Mouse (Mus musculus): ENCODE results near the gene 1700003E16Rik. TPM values are rescaled to one million over a fixed set of nuclear protein-coding genes. Genes with fewer than 3 reads are reported as not detected.

The 1700003E16Rik gene
- polyA plus RNA-seq, 1 experiment from 2014 or later = 8.2 TPM

DNA sequence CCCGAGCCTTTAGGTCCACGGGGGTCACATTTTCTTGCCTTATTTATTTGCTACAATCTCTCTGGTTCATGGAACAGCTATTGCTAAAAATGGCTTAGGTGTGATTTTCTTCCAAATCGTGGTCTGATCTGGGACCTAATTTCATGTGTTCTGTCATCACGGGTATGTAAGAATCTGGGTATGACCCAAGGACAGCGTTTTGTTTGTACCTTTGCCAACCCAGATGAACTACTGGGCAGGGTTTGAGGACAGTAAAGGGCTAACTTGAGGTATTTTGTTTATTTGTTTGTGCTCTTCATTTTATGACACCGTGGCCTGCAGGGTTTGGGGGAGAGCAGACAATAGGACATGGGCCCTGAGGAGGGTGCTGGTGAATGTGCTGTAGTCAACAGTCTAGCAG, 24.4 kb downstream of the 1700003E16Rik start:
- Histone ChIP-seq H3K27ac (replicated peaks) (no peak overlapping the region), H3K9me3 (replicated peaks) (no peaks in the 10 kb centered on the region)

DNA sequence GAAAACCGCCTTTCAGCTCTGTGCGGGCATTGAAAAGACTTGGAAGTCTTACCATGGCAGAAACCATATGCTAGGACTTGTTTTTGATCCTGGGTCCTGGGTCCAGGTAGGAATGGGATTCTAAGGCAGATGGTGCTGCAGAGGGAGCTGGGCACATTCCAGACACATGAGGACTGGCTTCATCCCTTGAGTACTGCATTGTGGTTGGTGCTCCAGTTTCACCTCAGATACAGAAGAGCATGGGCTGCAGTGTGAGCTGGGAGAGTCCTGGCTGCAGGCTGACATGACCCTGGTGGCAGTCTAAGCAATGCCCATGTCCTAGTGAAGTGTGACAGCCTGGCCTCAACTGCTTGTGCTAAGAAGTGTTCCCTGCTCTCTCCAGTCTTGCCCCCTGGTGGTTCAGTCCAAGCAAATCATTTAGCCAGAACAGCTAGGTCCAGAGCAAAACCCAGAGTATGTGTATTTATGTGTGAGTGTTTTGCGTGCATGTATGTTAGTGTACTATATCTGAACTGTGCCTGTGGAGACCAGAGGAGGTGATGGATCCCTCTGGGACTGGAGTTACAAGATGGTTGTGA, 28.7 kb downstream of the 1700003E16Rik start:
- Histone ChIP-seq H3K27me3 (replicated peaks) (no peaks in the 10 kb centered on the region), H3K4me1 (peaks cover 55% of the 10 kb centered on the region), H3K9me3 (replicated peaks) (no peaks in the 10 kb centered on the region), H3K4me2 (no peak overlapping the region), H3K36me3 (peaks cover 36% of the 10 kb centered on the region), H3K27ac (replicated peaks) (no peak overlapping the region), H3K4me3 (replicated peaks) (no peak overlapping the region), H3K9ac (replicated peaks) (no peak overlapping the region)
- WGBS = 92% methylated on average over 3 of the region's 3 CpGs
- no peak for ATAC-seq (ENCODE audit: low FRiP score)

More for the DNA sequence above, 24.4 kb downstream of the 1700003E16Rik start:
- Histone ChIP-seq H3K27me3 (replicated peaks) (no peaks in the 10 kb centered on the region), H3K4me2 (peak overlapping the region; percentile 73), H3K9ac (replicated peaks) (peak overlapping the region; percentile 75; the same call in 1 of the 2 replicates), H3K4me1 (peaks cover 33% of the 10 kb centered on the region), H3K36me3 (peaks cover 29% of the 10 kb centered on the region), H3K4me3 (replicated peaks) (peak overlapping the region; percentile 53)
- 83% methylated on average over 6 of the region's 6 CpGs for WGBS
- no peak for ATAC-seq (ENCODE audit: low FRiP score)

DNA sequence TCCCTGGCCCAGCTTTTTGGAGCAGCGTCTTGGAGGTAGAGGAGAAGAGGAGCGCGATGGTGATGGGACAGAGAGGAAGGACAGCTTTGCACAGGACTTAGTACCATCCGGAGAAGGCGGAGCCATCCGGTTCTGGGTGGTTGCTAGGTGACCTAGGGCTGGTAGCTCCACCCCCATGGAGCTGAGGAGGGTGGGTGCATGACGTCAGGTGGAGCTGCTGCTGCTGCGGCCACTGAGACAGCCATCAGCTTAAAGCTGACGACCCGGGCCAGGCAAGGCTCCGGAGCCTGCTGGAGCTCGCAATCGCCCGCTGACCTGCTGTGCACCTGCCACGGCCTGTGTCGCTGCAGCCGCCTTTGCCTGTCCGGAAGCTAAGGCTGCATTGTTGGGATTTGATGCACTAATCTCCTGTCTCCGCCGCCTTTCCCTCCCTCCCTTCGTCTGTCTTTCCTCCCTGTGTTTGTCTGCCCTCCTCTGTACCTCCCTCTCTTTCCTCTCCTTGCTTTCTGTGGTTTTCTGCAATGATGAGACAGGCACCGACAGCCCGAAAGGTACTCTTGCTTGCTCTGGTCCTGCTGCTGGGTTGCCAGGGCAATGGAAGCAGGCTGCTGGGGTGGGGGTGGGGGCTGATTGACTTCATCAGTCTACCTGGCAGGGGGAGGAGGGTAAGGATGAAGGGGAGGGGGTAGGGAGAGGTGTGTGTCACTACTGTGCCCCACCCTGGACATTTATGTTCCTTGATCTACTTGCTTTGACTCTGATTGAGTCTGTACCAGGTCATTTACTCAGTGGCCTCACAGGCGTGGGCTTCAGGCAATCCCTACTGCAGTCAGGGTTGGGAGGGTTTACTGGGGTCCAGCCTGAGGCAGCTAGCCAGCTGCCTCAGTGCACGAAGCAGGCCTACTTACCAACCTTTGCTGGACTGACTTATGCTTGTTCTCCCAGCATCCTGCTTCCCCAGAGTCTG, 30.0 kb downstream of the 1700003E16Rik start:
- peak overlapping the region; percentile 67 for H3K4me2 ChIP-seq
- WGBS = 4% methylated on average over 25 of the region's 25 CpGs
- H3K27me3 ChIP-seq (replicated peaks) = no peaks in the 10 kb centered on the region
- H3K4me3 ChIP-seq (replicated peaks) = peak overlapping the region; percentile 62
- H3K27ac ChIP-seq (replicated peaks) = peak overlapping the region; percentile 89
- H3K9me3 ChIP-seq (replicated peaks) = no peaks in the 10 kb centered on the region
- peaks cover 43% of the 10 kb centered on the region for H3K4me1 ChIP-seq
- peak; percentile 95 for ATAC-seq (ENCODE audit: low FRiP score)
- peaks cover 48% of the 10 kb centered on the region for H3K36me3 ChIP-seq
- H3K9ac ChIP-seq (replicated peaks) = peak overlapping the region; percentile 87

DNA sequence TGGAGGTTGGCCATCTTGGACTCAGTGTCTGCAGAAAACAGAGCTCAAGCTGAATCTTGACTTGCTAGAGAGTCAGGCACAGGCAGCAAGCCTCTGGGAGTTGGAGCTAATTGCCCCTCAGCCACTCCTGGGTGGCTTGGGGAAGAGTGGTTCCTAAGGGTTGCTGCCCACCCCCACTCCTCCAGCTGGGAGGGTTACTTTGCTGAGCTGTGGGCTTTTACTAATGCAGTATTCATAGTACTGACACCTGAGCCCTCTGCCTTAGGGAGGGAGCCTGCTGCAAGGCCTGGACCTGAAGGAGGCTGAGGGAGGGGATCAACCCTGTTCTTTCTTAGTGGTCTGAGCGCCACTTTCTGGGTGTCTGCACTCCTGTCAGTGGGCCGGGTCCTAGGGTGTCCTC, 30.7 kb downstream of the 1700003E16Rik start:
- peak overlapping the region; percentile 67 for H3K4me2 ChIP-seq
- H3K36me3 ChIP-seq = peaks cover 56% of the 10 kb centered on the region
- 79% methylated on average over 2 of the region's 2 CpGs for WGBS

DNA sequence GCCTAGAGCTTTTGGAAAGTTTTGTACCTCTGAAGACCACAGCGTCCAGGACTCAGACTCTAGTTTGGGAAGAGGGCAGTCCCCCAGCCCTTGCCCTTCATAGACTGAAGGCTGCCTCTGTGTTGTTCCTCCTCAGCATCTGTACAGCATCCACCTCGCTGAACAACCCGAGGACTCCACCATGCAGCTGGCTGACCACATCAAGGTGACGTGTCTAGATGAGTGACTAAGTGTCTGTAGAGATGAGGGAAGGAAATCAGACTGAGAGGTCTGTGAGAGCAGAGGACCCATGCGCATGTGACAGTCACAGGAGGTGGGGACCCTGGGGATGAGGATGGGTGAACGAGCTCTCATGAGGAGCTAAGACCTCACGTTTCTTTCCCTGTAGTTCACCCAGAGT, 37.4 kb downstream of the 1700003E16Rik start:
- no peaks in the 10 kb centered on the region for H3K9me3 ChIP-seq (replicated peaks)
- no peak overlapping the region for H3K27ac ChIP-seq (replicated peaks)
- H3K4me2 ChIP-seq = no peak overlapping the region
- no peaks in the 10 kb centered on the region for H3K27me3 ChIP-seq (replicated peaks)
- no peak overlapping the region for H3K4me3 ChIP-seq (replicated peaks)
- no peak for ATAC-seq (ENCODE audit: low FRiP score)
- peaks cover 98% of the 10 kb centered on the region for H3K36me3 ChIP-seq
- 92% methylated on average over 7 of the region's 7 CpGs for WGBS
- H3K4me1 ChIP-seq = peaks cover 4% of the 10 kb centered on the region
- H3K9ac ChIP-seq (replicated peaks) = no peak overlapping the region

More for the DNA sequence above, 30.7 kb downstream of the 1700003E16Rik start:
- Histone ChIP-seq H3K27me3 (replicated peaks) (no peaks in the 10 kb centered on the region), H3K4me1 (peaks cover 41% of the 10 kb centered on the region), H3K27ac (replicated peaks) (peak overlapping the region; percentile 89; the same call in 1 of the 2 replicates), H3K4me3 (replicated peaks) (peak overlapping the region; percentile 62), H3K9me3 (replicated peaks) (no peaks in the 10 kb centered on the region), H3K9ac (replicated peaks) (peak overlapping the region; percentile 87)
- no peak for ATAC-seq (ENCODE audit: low FRiP score)

DNA sequence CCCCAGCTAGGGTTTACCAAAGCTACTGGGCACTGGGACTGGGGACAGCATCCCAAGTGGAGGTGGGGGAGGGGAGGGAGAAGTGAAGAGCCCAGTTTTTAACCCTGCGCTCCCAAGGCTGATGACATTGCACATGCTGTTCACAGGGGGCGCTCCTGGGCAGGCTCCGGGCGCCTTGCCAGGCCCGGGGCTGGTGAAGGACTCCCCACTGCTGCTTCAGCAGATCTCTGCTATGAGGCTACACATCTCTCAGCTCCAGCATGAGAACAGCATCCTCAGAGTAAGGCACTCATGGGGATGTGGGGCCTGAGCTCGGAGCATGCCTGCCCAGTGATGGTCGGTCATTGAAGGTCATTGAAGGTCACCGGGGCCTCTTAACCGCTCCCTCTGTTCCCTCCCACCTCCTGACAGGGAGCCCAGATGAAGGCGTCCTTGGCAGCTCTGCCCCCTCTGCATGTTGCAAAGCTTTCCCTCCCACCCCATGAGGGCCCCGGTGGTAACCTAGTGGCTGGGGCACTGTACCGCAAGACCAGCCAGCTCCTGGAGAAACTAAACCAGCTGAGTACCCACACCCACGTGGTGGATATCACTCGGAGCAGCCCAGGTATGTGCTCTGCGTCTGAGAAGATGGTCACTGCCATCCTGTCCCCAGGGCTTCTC, 41.3 kb downstream of the 1700003E16Rik start:
- no peaks in the 10 kb centered on the region for H3K4me1 ChIP-seq
- WGBS = 44% methylated on average over 15 of the region's 15 CpGs
- no peak for ATAC-seq (ENCODE audit: low FRiP score)
- H3K9me3 ChIP-seq (replicated peaks) = no peaks in the 10 kb centered on the region
- no peak overlapping the region for H3K4me2 ChIP-seq
- no peak overlapping the region for H3K9ac ChIP-seq (replicated peaks)
- no peaks in the 10 kb centered on the region for H3K27me3 ChIP-seq (replicated peaks)
- peaks cover 84% of the 10 kb centered on the region for H3K36me3 ChIP-seq
- H3K4me3 ChIP-seq (replicated peaks) = no peak overlapping the region
- H3K27ac ChIP-seq (replicated peaks) = 0 out of 2 replicates have a peak overlapping the region, but pooled peaks have one; percentile 0

DNA sequence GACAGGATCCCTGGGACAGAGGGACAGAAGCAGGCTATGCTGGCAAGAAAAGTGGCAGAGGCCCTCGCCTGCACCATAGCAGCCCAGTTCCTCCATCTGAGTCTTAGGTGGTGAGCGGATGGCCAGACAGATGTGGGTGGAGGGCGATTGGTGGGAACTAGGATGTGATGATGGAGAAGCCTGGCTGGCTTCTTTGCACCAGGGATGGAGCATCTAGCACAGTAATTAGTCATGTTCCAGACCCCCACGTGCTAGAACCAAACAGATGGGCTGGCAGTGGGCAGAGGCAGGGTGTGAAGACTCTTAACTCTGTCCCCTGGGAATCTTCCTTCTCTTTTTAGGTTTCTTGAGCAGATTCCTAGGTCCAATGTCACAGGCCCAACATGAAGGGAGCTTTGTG, 47.1 kb downstream of the 1700003E16Rik start:
- H3K36me3 ChIP-seq = peaks cover 25% of the 10 kb centered on the region
- no peaks in the 10 kb centered on the region for H3K4me1 ChIP-seq
- ATAC-seq (ENCODE audit: low FRiP score) = no peak
- H3K4me3 ChIP-seq (replicated peaks) = no peak overlapping the region
- 88% methylated on average over 4 of the region's 4 CpGs for WGBS
- H3K9me3 ChIP-seq (replicated peaks) = no peaks in the 10 kb centered on the region
- H3K4me2 ChIP-seq = no peak overlapping the region
- no peaks in the 10 kb centered on the region for H3K27me3 ChIP-seq (replicated peaks)
- H3K9ac ChIP-seq (replicated peaks) = no peak overlapping the region
- no peak overlapping the region for H3K27ac ChIP-seq (replicated peaks)

DNA sequence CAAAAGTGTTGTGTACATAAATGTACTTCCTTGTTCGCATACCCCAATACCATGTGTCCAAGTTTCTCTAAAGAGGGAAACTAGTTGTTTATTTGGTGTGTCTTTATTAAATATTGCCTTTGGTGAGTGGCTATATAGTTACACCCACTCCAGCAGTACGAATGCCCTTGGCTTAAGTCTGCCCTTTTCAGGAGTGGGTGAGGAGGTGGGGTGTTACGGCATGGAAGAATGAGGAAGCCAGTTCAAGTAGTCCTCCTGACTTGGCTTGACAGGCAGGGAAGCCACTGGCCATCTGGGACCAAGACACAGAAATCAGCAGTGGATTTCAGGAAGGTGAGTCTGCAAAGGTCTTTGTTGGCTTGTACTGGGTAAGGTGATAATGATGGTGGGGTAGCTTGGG, 49.6 kb downstream of the 1700003E16Rik start:
- no peaks in the 10 kb centered on the region for H3K4me1 ChIP-seq
- 89% methylated on average over 3 of the region's 3 CpGs for WGBS
- H3K4me2 ChIP-seq = no peak overlapping the region

DNA sequence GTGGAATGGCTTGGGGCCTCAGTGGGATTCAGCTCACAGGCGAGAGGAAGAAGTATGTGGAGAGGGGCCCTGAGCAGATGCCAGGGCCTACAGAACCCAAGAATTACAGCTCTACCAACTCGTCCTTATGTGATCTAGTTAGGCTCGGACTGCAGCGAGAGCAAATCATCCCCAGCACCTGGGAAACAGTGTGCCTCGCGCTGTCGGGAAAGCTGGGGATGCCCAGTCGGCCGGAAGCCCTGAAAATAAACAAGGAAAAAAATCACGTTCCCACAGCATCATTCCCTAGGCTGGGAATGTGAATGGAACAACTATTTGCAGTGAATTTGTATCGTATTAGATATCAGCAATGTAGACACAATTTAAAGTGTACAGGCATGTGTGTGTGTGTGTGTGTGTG, 50.1 kb downstream of the 1700003E16Rik start:
- Histone ChIP-seq H3K4me3 (replicated peaks) (no peak overlapping the region), H3K27me3 (replicated peaks) (no peaks in the 10 kb centered on the region), H3K27ac (replicated peaks) (no peak overlapping the region), H3K4me2 (no peak overlapping the region), H3K9ac (replicated peaks) (no peak overlapping the region), H3K9me3 (replicated peaks) (no peaks in the 10 kb centered on the region), H3K36me3 (no peaks in the 10 kb centered on the region), H3K4me1 (no peaks in the 10 kb centered on the region)
- ATAC-seq (ENCODE audit: low FRiP score) = no peak
- WGBS = 84% methylated on average over 11 of the region's 11 CpGs

More for the DNA sequence above, 49.6 kb downstream of the 1700003E16Rik start:
- no peak overlapping the region for H3K9ac ChIP-seq (replicated peaks)
- no peaks in the 10 kb centered on the region for H3K27me3 ChIP-seq (replicated peaks)
- H3K9me3 ChIP-seq (replicated peaks) = no peaks in the 10 kb centered on the region
- no peak overlapping the region for H3K4me3 ChIP-seq (replicated peaks)
- H3K36me3 ChIP-seq = peaks cover 3% of the 10 kb centered on the region; the same call in 1 of the 2 replicates
- H3K27ac ChIP-seq (replicated peaks) = no peak overlapping the region
- ATAC-seq (ENCODE audit: low FRiP score) = no peak

DNA sequence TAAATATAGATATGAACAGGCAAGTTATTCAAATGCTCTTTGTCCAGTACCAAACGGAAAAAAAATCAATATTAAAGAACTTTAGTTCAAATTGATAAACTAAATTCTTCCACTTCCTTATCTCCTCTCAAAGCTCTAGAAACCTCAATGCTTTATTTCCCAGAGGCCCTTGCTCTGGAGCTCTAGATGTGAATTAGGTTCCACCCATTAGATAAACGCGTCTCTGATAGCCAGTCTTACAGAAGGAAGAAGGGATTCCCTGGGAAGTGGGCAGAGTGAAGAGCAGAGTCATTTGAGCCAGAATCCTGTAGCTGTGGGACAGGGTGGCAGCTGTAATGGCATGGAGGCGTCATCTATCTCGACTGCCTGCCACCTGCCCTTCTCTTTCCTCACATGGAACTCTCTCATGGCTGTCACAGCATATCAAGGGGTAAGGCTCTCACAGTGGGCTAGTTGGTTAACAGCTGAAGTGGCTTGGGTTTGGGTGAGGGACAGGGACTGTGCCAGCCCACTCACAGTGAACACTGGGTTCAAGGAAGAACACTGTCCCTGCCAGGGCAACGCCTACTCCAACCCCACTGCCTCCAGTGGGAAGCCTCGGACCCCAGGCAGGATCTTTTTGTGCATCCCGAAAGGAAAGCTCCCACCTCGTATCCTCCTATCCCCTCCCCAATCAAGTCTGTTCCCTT, 51.3 kb downstream of the 1700003E16Rik start:
- WGBS = 70% methylated on average over 9 of the region's 9 CpGs
- no peaks in the 10 kb centered on the region for H3K36me3 ChIP-seq
- H3K27me3 ChIP-seq (replicated peaks) = no peaks in the 10 kb centered on the region
- H3K4me2 ChIP-seq = no peak overlapping the region
- no peak overlapping the region for H3K9ac ChIP-seq (replicated peaks)
- H3K4me1 ChIP-seq = no peaks in the 10 kb centered on the region
- no peaks in the 10 kb centered on the region for H3K9me3 ChIP-seq (replicated peaks)
- no peak overlapping the region for H3K4me3 ChIP-seq (replicated peaks)
- no peak overlapping the region for H3K27ac ChIP-seq (replicated peaks)
- ATAC-seq (ENCODE audit: low FRiP score) = no peak

DNA sequence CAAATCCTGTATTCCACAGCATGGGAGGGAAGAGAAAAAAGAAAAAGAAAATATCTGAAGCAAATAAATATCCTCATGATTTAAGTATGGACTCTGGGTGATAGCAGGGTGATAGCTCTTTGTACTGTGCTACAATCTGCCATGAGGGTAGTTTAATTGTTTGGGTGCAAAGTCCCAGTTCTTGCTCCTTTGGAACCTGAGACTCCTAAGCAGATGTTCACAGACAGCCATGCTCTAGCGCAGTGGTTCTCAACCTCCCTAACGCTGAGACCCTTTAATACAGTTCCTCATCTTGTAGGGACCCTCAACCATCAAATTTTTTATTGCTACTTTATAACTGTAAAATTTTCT, 51.8 kb downstream of the 1700003E16Rik start:
- H3K4me3 ChIP-seq (replicated peaks) = no peak overlapping the region
- no peak overlapping the region for H3K9ac ChIP-seq (replicated peaks)
- WGBS = 86% methylated on average over 2 of the region's 2 CpGs
- H3K4me2 ChIP-seq = no peak overlapping the region
- H3K27ac ChIP-seq (replicated peaks) = no peak overlapping the region
- H3K27me3 ChIP-seq (replicated peaks) = no peaks in the 10 kb centered on the region
- ATAC-seq (ENCODE audit: low FRiP score) = no peak
- H3K4me1 ChIP-seq = no peaks in the 10 kb centered on the region
- H3K36me3 ChIP-seq = no peaks in the 10 kb centered on the region
- no peaks in the 10 kb centered on the region for H3K9me3 ChIP-seq (replicated peaks)

All from neural tube, embryonic 15.5 days (tissue).